Mouse (Mus musculus) embryonic facial prominence, embryonic 12.5 days (tissue): ENCODE measurements around the gene Lurap1l. TPM values are rescaled to one million over a fixed set of nuclear protein-coding genes. Genes with fewer than 3 reads are reported as not detected.

Experiments used
- ATAC-seq: fragments of 200-750 bp; cut with Nextera tagmentation; 2 replicates; pipeline ENCODE4 v1.8.0; 2017; ENCODE audit not compliant: insufficient number of reproducible peaks, insufficient read depth, low FRiP score, low TSS enrichment
- H3K27ac ChIP-seq: fragments of 300-500 bp; sonication (generic); 2 replicates; pipeline ENCODE4 v1.5.1; 2016; ENCODE audit warnings: mild to moderate bottlenecking
- H3K27me3 ChIP-seq: fragments of 300-500 bp; sonication (generic); 2 replicates; pipeline ENCODE4 v1.6.1; 2016; ENCODE audit warnings: mild to moderate bottlenecking, moderate library complexity
- H3K36me3 ChIP-seq: fragments of 300-500 bp; sonication (generic); 2 replicates; pipeline ENCODE4 v1.6.1; 2016; ENCODE audit warnings: mild to moderate bottlenecking
- H3K4me1 ChIP-seq: fragments of 300-500 bp; sonication (generic); 2 replicates; pipeline ENCODE4 v1.6.1; 2016
- H3K4me2 ChIP-seq: fragments of 300-500 bp; sonication (generic); replicated peaks from 2 replicates; pipeline ENCODE4 v1.6.1; 2016; ENCODE audit warnings: mild to moderate bottlenecking, moderate library complexity
- H3K4me3 ChIP-seq: fragments of 300-500 bp; sonication (generic); 2 replicates; pipeline ENCODE4 v1.5.1; 2016; ENCODE audit warnings: mild to moderate bottlenecking
- H3K9ac ChIP-seq: fragments of 300-500 bp; sonication (generic); 2 replicates; pipeline ENCODE4 v1.6.1; 2016; ENCODE audit warnings: mild to moderate bottlenecking, moderate library complexity
- H3K9me3 ChIP-seq: fragments of 300-500 bp; sonication (generic); 2 replicates; pipeline ENCODE4 v1.6.1; 2016; ENCODE audit warnings: mild to moderate bottlenecking, moderate library complexity
- WGBS: fragments of 180-500 bp; shearing (Covaris S2); methylation state at CpG from one replicate; pipeline ENCODE4 v1.1.7; 2016; 5-methylcytosine and 5-hydroxymethylcytosine counted together
- polyA plus RNA-seq: library from polyadenylated mRNA; unstranded; fragments of >200 nt; fragmentation: Nextera tagmentation; extraction: Ambion mirVana; gene quantifications from 2 replicates; pipeline ENCODE4 v1.2.1, GENCODE M21; 2016

Gene Lurap1l
- polyA plus RNA-seq, 1 experiment from 2014 or later: 4.7 TPM

- ATAC-seq: no peak
- Histone ChIP-seq H3K36me3 (no peaks in the 10 kb centered on the region), H3K9me3 (no peaks in the 10 kb centered on the region), H3K27ac (no peak overlapping the region), H3K4me3 (no peak overlapping the region), H3K9ac (no peak overlapping the region), H3K4me2 (no peak overlapping the region), H3K4me1 (no peaks in the 10 kb centered on the region), H3K27me3 (no peaks in the 10 kb centered on the region)
- 61% methylated on average over 1 of the region's 1 CpGs for WGBS
These were observed 8.9 kb downstream of the Lurap1l start for GRCm38 (mm10) chr4:80919217-80919867.

DNA sequence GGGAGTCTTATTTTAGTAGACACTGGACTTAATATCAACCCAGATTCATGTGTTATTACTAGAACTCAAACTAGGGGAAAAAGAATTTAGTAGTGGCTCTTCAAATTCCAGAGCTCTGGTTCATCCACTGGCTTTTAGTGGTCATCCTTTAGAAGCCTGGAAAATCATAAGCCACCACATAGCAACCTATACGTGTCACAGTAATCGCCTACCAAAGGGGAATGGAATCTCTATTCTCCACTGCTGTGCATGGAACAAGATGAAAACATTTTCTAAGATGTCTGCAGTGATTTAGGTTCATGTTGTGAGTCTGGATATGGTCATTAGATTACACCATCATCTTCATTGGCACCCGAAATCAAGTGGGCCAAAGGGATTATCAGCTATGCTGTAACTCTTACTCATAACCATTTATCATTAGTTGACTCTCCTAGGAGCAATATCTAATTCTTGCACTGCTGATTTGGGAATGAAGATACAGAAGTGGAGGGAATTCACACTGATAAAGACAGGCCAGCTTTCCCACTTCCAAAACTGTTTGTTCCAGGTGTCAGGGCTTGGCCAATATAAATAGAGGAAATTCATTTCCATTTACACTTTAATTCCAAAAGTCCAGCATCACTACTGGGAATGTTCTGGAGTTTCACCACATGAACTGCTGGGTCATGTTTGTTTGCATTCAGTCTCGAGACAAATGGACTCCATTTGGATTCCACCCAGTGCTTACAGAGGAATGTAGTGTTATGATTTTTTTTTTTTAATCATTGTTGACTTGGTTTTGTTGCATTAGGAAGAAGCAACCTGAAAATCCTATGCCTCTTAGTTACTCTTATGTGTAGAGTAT is 11.4 kb downstream of the Lurap1l start:
- no peak for ATAC-seq
- Histone ChIP-seq H3K36me3 (no peaks in the 10 kb centered on the region), H3K4me1 (no peaks in the 10 kb centered on the region), H3K9ac (no peak overlapping the region), H3K4me2 (no peak overlapping the region), H3K27ac (no peak overlapping the region), H3K9me3 (no peaks in the 10 kb centered on the region), H3K4me3 (no peak overlapping the region), H3K27me3 (no peaks in the 10 kb centered on the region)
- 83% methylated on average over 4 of the region's 4 CpGs for WGBS

DNA sequence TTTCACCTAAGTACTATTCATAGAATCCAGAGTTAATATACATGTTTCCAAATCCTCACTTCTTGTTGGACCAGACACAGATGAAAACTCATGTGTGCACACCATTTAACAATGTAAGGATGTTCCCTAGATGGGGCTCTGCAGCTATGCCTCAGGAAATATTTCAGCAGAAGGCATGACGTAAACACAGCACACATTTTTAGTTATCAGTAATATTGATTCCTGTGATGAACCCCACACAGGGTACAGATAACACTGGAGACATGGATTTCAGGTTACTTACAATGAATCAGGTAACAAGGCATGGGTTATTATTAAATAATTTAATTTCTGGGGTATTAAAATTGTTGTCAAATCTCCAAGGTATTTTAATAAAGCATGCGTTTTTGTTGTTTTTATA is 12.2 kb downstream of the Lurap1l start:
- 84% methylated on average over 2 of the region's 2 CpGs for WGBS
- Histone ChIP-seq H3K4me2 (no peak overlapping the region), H3K4me1 (no peaks in the 10 kb centered on the region), H3K9ac (no peak overlapping the region), H3K4me3 (no peak overlapping the region), H3K36me3 (no peaks in the 10 kb centered on the region), H3K27ac (no peak overlapping the region), H3K27me3 (no peaks in the 10 kb centered on the region), H3K9me3 (no peaks in the 10 kb centered on the region)
- no peak for ATAC-seq

- no peak overlapping the region for H3K27ac ChIP-seq
- H3K4me2 ChIP-seq: no peak overlapping the region
- ATAC-seq: no peak
- 73% methylated on average over 4 of the region's 4 CpGs for WGBS
- H3K36me3 ChIP-seq: no peaks in the 10 kb centered on the region
- H3K9ac ChIP-seq: no peak overlapping the region
- H3K27me3 ChIP-seq: no peaks in the 10 kb centered on the region
- H3K4me1 ChIP-seq: no peaks in the 10 kb centered on the region
- H3K4me3 ChIP-seq: no peak overlapping the region
- no peaks in the 10 kb centered on the region for H3K9me3 ChIP-seq
These were observed 14.4 kb downstream of the Lurap1l start for GRCm38 (mm10) chr4:80924815-80925214.

DNA sequence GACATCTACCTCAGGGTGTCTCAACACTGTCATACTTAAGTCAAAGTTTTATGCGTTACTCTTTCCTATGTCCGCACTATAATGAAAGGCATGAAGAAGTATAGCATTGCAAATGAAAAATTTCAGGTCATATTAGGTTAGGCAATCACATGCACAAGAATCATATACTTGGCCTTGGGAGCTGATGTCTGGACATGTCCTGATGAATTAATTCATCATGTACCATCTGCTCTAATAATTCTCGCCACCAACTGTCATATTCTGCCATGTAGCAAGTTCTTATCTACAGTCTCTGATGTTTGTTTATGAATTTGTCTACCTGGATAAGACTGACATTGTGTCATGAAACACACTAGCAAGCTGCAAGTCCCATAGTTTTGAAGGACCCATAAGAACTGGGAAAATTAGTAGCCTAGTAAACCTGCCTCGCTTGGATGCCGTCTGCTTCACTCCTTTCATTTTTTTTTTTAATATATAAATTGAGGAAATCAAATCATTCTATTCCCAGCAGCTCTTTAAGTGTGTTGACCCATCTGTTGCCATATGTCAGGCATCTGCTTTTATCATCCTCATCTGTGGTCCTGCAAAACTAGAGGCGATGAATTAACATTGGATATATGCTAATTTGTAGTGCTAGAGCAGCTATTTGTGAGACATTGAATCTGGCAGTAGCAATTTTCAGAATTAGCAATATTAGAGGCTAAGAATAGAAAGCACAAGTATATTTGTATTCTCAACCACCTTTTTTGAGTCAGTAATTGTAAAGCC is 15.5 kb downstream of the Lurap1l start:
- no peak for ATAC-seq
- no peaks in the 10 kb centered on the region for H3K36me3 ChIP-seq
- H3K9me3 ChIP-seq: no peaks in the 10 kb centered on the region
- no peak overlapping the region for H3K9ac ChIP-seq
- no peak overlapping the region for H3K4me2 ChIP-seq
- H3K4me1 ChIP-seq: no peaks in the 10 kb centered on the region
- no peak overlapping the region for H3K27ac ChIP-seq
- H3K27me3 ChIP-seq: no peaks in the 10 kb centered on the region
- no peak overlapping the region for H3K4me3 ChIP-seq
- 86% methylated on average over 6 of the region's 6 CpGs for WGBS

DNA sequence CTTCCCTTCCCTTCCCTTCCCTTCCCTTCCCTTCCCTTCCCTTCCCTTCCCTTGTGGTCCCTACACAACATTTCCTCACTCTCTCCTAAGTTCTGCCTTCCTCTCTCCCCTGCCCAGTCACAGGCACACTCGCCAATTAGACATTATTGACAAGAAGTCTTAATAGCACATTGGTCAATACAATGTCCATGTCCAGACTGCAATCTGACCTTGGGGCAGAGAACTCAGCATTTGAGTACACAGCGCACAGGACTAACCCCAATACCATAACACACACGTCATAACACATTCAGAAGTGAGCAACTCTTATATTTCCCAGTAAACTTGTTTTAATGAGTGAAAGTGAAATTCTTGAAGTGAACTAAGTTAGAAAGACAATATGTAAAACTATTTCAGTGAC is 24.3 kb downstream of the Lurap1l start:
- no peak overlapping the region for H3K9ac ChIP-seq
- 88% methylated on average over 3 of the region's 3 CpGs for WGBS
- ATAC-seq: no peak
- H3K36me3 ChIP-seq: no peaks in the 10 kb centered on the region
- no peaks in the 10 kb centered on the region for H3K27me3 ChIP-seq
- no peaks in the 10 kb centered on the region for H3K9me3 ChIP-seq
- no peak overlapping the region for H3K4me3 ChIP-seq
- no peak overlapping the region for H3K27ac ChIP-seq
- H3K4me1 ChIP-seq: no peaks in the 10 kb centered on the region
- no peak overlapping the region for H3K4me2 ChIP-seq

DNA sequence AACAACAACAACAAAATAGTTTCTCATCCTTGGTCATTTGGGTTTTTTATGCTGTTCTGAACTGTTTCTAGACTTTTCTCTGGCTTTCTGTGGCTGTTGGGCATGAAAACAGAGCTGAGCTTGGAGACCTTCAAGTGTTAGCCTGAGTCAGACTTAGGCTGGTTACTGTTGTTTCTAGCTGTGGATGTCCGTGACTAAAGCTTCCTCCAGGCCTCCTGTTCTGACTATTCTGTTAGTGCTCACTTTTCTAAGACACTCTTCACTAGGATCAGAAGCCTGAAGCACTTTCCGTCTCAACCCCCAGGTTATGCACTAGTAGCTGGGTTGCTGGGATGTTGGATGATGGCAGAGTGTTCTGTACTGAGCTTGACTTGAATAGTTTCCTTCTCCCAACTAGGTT is 28.7 kb downstream of the Lurap1l start:
- Histone ChIP-seq H3K4me3 (no peak overlapping the region), H3K9me3 (no peaks in the 10 kb centered on the region), H3K9ac (no peak overlapping the region), H3K4me1 (no peaks in the 10 kb centered on the region), H3K27me3 (no peaks in the 10 kb centered on the region), H3K36me3 (no peaks in the 10 kb centered on the region), H3K27ac (no peak overlapping the region), H3K4me2 (no peak overlapping the region)
- WGBS: 65% methylated on average over 2 of the region's 2 CpGs
- no peak for ATAC-seq

GRCm38 (mm10) chr4:80940946-80941345 is 30.5 kb downstream of the Lurap1l start:
- no peaks in the 10 kb centered on the region for H3K4me1 ChIP-seq
- H3K27ac ChIP-seq: no peak overlapping the region
- H3K4me3 ChIP-seq: no peak overlapping the region
- WGBS: 83% methylated on average over 4 of the region's 4 CpGs
- no peak for ATAC-seq
- no peaks in the 10 kb centered on the region for H3K9me3 ChIP-seq
- H3K4me2 ChIP-seq: no peak overlapping the region
- H3K27me3 ChIP-seq: no peaks in the 10 kb centered on the region
- H3K9ac ChIP-seq: no peak overlapping the region
- no peaks in the 10 kb centered on the region for H3K36me3 ChIP-seq

DNA sequence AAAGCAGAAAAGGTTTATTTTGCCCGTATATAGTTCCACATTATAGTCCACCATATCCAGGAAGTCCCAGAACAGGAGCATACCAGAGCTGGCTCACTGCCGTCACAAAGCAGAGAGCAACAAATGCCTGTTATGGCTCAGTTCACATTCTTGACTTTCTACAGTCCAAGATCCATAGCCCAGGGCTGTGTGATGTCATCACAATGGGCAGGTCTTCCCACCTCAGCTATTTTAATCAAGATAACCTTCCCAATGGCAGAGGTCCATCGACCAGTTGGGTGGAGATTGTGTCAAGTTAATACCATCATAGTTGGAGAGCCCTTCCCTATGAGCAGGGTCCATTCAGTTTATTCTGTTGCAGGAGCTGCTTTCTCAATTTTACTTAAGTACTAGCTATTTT is 31.5 kb downstream of the Lurap1l start:
- Histone ChIP-seq H3K27me3 (no peaks in the 10 kb centered on the region), H3K4me1 (no peaks in the 10 kb centered on the region), H3K36me3 (no peaks in the 10 kb centered on the region), H3K4me2 (no peak overlapping the region), H3K27ac (no peak overlapping the region), H3K9me3 (no peaks in the 10 kb centered on the region), H3K9ac (no peak overlapping the region), H3K4me3 (no peak overlapping the region)
- no peak for ATAC-seq
- 75% methylated on average over 3 of the region's 3 CpGs for WGBS

DNA sequence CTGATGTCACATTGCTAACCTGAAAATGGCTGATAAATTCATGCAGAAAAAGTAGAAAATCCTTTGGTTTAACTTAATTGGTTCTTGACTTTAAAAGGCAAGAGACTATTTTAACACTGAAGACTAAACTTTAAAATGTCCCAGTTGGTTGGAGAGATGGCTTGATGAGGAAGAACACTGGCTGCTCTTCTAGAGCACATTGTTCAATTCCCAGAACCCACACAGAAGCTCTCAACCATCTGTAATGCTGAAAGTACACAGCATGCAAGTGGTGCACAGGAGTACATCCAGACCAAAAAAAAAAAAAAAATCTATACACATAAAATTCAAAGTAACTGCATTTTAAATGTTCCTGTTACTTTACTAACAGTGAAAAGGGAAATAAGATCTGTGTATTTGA is 34.2 kb downstream of the Lurap1l start:
- Histone ChIP-seq H3K4me2 (no peak overlapping the region), H3K9ac (no peak overlapping the region), H3K36me3 (no peaks in the 10 kb centered on the region), H3K27ac (no peak overlapping the region), H3K4me1 (no peaks in the 10 kb centered on the region), H3K4me3 (no peak overlapping the region), H3K9me3 (no peaks in the 10 kb centered on the region), H3K27me3 (no peaks in the 10 kb centered on the region)
- no peak for ATAC-seq

DNA sequence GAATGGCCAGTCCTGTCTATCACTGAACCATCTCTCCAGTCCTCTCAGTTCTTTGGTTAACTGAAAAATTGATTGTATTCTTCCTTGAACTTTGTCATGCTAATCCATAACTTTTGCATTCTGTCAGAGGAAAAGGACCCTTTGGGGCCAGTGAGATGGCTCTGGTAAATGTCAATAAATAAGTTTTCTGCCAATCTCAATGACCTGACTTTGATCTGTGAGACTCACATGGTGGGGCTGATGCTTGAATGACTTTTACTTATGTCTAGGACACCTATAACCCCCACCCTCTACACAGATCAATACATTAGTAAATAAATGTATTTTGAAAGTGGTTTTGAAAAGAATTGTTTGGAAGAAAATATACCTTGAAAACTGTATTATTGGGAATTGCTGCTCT is 38.7 kb downstream of the Lurap1l start:
- H3K9ac ChIP-seq: no peak overlapping the region
- H3K4me3 ChIP-seq: no peak overlapping the region
- H3K36me3 ChIP-seq: no peaks in the 10 kb centered on the region
- no peak overlapping the region for H3K4me2 ChIP-seq
- no peaks in the 10 kb centered on the region for H3K9me3 ChIP-seq
- H3K27me3 ChIP-seq: no peaks in the 10 kb centered on the region
- H3K27ac ChIP-seq: no peak overlapping the region
- ATAC-seq: no peak
- H3K4me1 ChIP-seq: no peaks in the 10 kb centered on the region

DNA sequence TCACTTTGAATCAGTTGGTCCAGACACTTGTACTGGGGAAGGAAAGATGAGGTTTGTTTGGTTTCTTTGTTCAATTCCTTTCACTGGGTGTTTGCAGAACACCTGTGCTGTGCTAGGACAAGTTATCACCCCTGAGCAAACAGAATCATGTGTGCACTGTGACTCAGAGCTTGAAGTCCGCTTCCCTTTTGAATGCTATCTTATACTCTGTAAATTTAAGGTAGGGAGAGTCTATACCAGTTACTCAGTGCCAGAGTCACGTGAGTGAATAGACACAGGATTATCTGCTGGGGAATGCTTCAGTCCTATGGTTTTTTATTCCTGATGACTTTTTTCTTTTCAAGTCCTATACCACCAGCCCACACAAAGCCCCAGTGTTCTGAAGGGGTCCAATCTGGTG is 39.3 kb downstream of the Lurap1l start:
- 67% methylated on average over 2 of the region's 2 CpGs for WGBS
- H3K9ac ChIP-seq: no peak overlapping the region
- no peak overlapping the region for H3K4me2 ChIP-seq
- no peak overlapping the region for H3K27ac ChIP-seq
- no peak overlapping the region for H3K4me3 ChIP-seq
- no peak for ATAC-seq
- H3K9me3 ChIP-seq: no peaks in the 10 kb centered on the region
- H3K4me1 ChIP-seq: no peaks in the 10 kb centered on the region
- no peaks in the 10 kb centered on the region for H3K36me3 ChIP-seq
- H3K27me3 ChIP-seq: no peaks in the 10 kb centered on the region
